Mouse (Mus musculus): Measurements from ENCODE around the gene C5ar2. TPM values are rescaled to one million over a fixed set of nuclear protein-coding genes. Genes with fewer than 3 reads are reported as not detected.

C5ar2 gene
- polyA plus RNA-seq, 1 experiment from 2014 or later: 0.27 TPM

DNA sequence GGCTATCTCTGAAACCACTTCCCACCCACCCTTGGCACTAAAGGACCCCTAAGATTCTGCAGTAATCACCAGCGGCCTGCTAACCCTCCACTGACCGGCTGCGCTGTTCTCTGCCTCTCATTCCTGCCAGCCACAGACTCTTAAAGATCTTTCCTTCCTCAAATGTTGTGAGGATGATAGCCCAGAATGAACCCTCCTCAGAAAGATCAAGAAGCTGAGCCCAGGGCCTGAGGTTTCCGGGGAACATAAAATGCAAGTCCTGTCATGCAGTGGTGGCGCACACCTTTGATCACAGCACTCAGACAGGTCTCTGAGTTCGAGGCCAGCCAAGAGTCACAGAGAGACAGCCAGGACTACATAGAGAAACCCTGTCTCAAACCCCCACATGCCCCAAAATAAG lies 1.8 kb downstream of the C5ar2 start:
- Histone ChIP-seq H3K4me3 (ENCODE audit: low read depth, low read length) (no peak overlapping the region), H3K27me3 (ENCODE audit: control insufficient read depth, insufficient read depth, low read length) (no peaks in the 10 kb centered on the region), H3K4me2 (replicated peaks; ENCODE audit: low read depth, low read length) (no peak overlapping the region), H3K9ac (replicated peaks; ENCODE audit: low read depth, low read length) (no peak overlapping the region), H3K27ac (ENCODE audit: low read length) (no peak overlapping the region), H3K36me3 (ENCODE audit: control insufficient read depth, insufficient read depth, low read length) (no peaks in the 10 kb centered on the region), H3K9me3 (ENCODE audit: control insufficient read depth, low read depth, low read length) (no peaks in the 10 kb centered on the region), H3K4me1 (ENCODE audit: control insufficient read depth, insufficient read depth, low read length) (no peaks in the 10 kb centered on the region)
- ATAC-seq (ENCODE audit: insufficient number of reproducible peaks, insufficient read depth, low FRiP score, low read depth): no peak
- WGBS: 84% methylated on average over 6 of the region's 6 CpGs

DNA sequence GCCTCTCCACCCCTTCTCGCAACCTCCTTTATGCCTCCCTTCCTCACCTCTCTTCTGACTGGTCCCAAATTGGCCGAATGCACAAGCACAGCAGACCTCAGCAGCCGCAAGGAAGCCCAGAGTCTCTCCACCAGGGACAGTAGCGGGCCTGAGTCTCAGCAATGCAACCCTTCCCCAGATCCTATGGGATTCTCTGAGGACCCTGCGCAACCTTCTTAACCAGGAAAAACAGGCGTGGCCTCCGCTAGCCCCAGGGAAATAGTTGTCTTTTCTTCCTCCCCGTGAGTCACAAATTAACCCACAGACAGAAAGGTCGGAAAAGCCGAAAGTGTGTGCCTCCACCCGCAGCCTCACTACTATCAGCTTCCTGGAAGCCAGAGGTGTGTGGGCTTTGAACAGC lies 2.2 kb downstream of the C5ar2 start:
- Histone ChIP-seq H3K27ac (ENCODE audit: low read length) (no peak overlapping the region), H3K4me1 (ENCODE audit: control insufficient read depth, insufficient read depth, low read length) (no peaks in the 10 kb centered on the region), H3K4me3 (ENCODE audit: low read depth, low read length) (no peak overlapping the region), H3K9me3 (ENCODE audit: control insufficient read depth, low read depth, low read length) (no peaks in the 10 kb centered on the region), H3K4me2 (replicated peaks; ENCODE audit: low read depth, low read length) (no peak overlapping the region), H3K36me3 (ENCODE audit: control insufficient read depth, insufficient read depth, low read length) (no peaks in the 10 kb centered on the region), H3K9ac (replicated peaks; ENCODE audit: low read depth, low read length) (no peak overlapping the region), H3K27me3 (ENCODE audit: control insufficient read depth, insufficient read depth, low read length) (no peaks in the 10 kb centered on the region)
- no peak for ATAC-seq (ENCODE audit: insufficient number of reproducible peaks, insufficient read depth, low FRiP score, low read depth)
- WGBS: 57% methylated on average over 11 of the region's 11 CpGs

DNA sequence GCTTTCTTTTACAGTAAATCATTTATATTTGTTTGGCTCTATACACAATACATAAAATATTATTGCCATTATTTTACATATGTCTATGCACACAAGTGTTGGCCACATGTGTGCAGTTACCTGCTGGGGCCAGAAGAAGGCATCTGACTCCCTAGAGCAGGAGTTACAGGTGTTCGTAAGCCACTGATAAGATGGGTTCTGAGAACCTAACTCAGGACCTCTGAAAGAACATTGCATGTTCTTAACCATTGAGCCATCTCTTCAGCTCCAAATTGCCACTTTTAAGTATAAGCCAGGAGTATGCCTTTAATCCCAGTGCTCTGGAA lies 3.0 kb downstream of the C5ar2 start:
- WGBS: 92% methylated on average over 1 of the region's 1 CpGs
- Histone ChIP-seq H3K4me3 (ENCODE audit: low read depth, low read length) (no peak overlapping the region), H3K4me1 (ENCODE audit: control insufficient read depth, insufficient read depth, low read length) (no peaks in the 10 kb centered on the region), H3K9me3 (ENCODE audit: control insufficient read depth, low read depth, low read length) (no peaks in the 10 kb centered on the region), H3K36me3 (ENCODE audit: control insufficient read depth, insufficient read depth, low read length) (no peaks in the 10 kb centered on the region), H3K4me2 (replicated peaks; ENCODE audit: low read depth, low read length) (no peak overlapping the region), H3K9ac (replicated peaks; ENCODE audit: low read depth, low read length) (no peak overlapping the region), H3K27ac (ENCODE audit: low read length) (no peak overlapping the region), H3K27me3 (ENCODE audit: control insufficient read depth, insufficient read depth, low read length) (no peaks in the 10 kb centered on the region)
- no peak for ATAC-seq (ENCODE audit: insufficient number of reproducible peaks, insufficient read depth, low FRiP score, low read depth)

DNA sequence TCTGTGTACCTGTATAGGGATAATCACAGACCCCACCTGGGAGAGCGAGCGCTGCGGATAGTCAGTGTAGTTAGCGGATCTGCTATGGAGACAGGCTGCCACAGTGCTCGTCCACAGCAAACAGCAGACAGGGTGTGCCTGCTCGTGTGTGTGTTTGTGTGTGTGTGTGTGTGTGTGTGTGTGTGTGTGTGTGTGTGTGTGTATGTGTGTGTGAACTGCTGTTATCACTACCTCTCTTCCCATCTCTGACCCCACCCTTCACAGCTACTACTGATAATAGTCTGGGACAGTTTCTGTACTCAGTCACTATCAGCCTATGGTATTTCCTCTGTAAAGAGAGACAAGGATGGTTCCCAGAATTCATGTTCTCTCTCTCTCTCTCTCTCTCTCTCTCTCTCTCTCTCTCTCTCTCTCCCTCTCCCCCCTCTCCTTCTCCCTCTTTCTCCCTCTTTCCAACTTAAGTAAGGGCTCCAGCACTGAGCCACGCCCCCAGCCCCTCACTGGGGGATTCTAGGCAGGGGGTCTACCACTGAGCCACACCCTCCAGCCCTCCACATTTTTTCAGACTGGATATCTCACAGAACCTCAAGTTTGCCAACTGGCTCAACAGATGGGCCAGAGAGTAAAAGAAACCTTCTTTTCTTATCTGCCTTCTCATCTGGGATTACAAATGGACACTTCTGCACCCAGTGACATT lies 3.5 kb downstream of the C5ar2 start:
- no peak overlapping the region for H3K4me3 ChIP-seq (ENCODE audit: low read depth, low read length)
- 71% methylated on average over 7 of the region's 7 CpGs for WGBS
- ATAC-seq (ENCODE audit: insufficient number of reproducible peaks, insufficient read depth, low FRiP score, low read depth): no peak

DNA sequence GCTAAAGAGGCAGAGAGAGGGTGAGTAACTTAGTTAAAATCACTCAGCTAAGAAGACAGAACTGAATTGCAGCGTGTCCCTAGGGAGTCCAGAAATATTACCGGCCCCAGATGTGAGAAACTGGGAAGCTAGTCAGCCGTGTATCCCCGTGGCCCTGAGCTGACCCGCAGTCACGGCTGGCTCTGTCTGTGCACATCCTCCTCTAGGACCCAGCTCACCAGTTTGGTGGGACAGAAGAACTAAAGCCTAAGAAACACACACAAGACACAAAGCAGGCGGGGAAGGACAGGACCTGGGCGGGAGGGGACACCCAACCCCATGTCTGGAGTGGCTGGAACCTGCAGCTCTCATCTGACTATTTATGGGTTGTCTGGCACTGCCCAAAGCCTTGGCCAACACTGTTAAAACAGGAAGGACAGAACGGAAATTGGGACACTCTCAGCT lies 4.4 kb downstream of the C5ar2 start:
- ATAC-seq (ENCODE audit: insufficient number of reproducible peaks, insufficient read depth, low FRiP score, low read depth): no peak
- H3K9ac ChIP-seq (replicated peaks; ENCODE audit: low read depth, low read length): no peak overlapping the region
- no peaks in the 10 kb centered on the region for H3K27me3 ChIP-seq (ENCODE audit: control insufficient read depth, insufficient read depth, low read length)
- H3K36me3 ChIP-seq (ENCODE audit: control insufficient read depth, insufficient read depth, low read length): no peaks in the 10 kb centered on the region
- no peak overlapping the region for H3K4me3 ChIP-seq (ENCODE audit: low read depth, low read length)
- WGBS: 59% methylated on average over 9 of the region's 9 CpGs
- H3K4me2 ChIP-seq (replicated peaks; ENCODE audit: low read depth, low read length): no peak overlapping the region
- no peaks in the 10 kb centered on the region for H3K9me3 ChIP-seq (ENCODE audit: control insufficient read depth, low read depth, low read length)
- no peak overlapping the region for H3K27ac ChIP-seq (ENCODE audit: low read length)
- no peaks in the 10 kb centered on the region for H3K4me1 ChIP-seq (ENCODE audit: control insufficient read depth, insufficient read depth, low read length)

More for the DNA sequence above, 3.5 kb downstream of the C5ar2 start:
- Histone ChIP-seq H3K27ac (ENCODE audit: low read length) (no peak overlapping the region), H3K4me2 (replicated peaks; ENCODE audit: low read depth, low read length) (no peak overlapping the region), H3K4me1 (ENCODE audit: control insufficient read depth, insufficient read depth, low read length) (no peaks in the 10 kb centered on the region), H3K9me3 (ENCODE audit: control insufficient read depth, low read depth, low read length) (no peaks in the 10 kb centered on the region), H3K9ac (replicated peaks; ENCODE audit: low read depth, low read length) (no peak overlapping the region), H3K36me3 (ENCODE audit: control insufficient read depth, insufficient read depth, low read length) (no peaks in the 10 kb centered on the region), H3K27me3 (ENCODE audit: control insufficient read depth, insufficient read depth, low read length) (no peaks in the 10 kb centered on the region)

DNA sequence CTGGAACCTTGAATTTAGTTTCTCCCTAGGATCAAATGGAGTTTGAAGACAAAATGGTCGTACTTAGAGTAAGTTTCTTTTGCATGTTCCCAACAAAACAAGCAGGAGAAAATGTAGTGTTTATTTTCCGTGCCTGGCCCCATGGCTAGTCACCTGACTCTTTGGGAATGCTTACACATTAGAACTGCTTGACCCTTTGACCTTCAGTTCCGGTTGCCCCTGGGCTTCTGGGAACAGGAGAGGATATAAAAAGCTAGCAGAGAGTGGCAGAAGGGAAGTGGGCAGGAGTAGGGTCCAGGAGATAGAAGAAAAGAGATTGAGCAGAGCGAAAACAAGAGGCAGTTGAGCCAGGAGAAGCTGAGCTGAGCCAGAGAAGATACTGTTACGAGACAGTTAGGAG lies 14.1 kb downstream of the C5ar2 start:
- Histone ChIP-seq H3K4me1 (ENCODE audit: control insufficient read depth, insufficient read depth, low read length) (no peaks in the 10 kb centered on the region), H3K4me2 (replicated peaks; ENCODE audit: low read depth, low read length) (no peak overlapping the region), H3K4me3 (ENCODE audit: low read depth, low read length) (no peak overlapping the region), H3K9ac (replicated peaks; ENCODE audit: low read depth, low read length) (no peak overlapping the region), H3K27ac (ENCODE audit: low read length) (no peak overlapping the region), H3K27me3 (ENCODE audit: control insufficient read depth, insufficient read depth, low read length) (no peaks in the 10 kb centered on the region), H3K36me3 (ENCODE audit: control insufficient read depth, insufficient read depth, low read length) (no peaks in the 10 kb centered on the region), H3K9me3 (ENCODE audit: control insufficient read depth, low read depth, low read length) (no peaks in the 10 kb centered on the region)
- 33% methylated on average over 5 of the region's 5 CpGs for WGBS
- ATAC-seq (ENCODE audit: insufficient number of reproducible peaks, insufficient read depth, low FRiP score, low read depth): no peak

DNA sequence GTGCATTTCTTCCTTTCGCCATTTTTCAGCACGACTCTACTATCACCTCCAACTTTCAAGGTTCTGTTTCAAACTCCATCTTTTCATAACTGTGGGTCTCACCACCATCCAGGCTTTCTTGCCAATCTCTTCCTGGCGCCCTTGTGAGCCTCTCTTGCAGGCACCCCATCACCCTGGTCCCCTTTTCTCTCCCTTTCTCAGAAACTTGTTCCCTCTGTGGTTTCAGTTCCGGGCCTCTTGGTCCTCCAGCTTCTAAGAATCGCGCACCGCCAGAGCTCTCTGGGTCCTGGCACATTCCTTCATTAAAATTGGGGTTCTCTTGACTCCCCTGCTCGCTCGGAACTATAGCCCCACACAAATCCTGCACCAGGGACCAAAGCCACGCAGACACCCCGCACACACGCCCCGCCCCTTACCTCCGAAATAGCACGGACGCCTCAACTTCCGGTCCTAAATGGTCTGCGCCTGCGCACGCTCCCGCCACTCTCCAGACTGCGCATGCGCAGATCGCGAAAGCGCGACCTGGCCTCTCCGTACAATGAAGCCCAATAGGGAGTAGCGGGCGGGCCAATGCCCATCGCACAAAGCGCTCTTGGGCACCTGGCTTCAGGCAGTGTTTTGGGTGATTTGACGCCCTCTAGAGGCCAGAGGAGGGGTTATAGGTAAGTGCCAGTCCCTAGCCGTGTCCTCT lies 22.2 kb downstream of the C5ar2 start, which contains the start of gene Dhx34:
TSS of gene Dhx34 (minus strand) at position 456 of the 691 bp plus-strand sequence.
- H3K4me3 ChIP-seq (ENCODE audit: low read depth, low read length): peak within 1 kb of the TSS; percentile 60
- peak within 1 kb of the TSS; percentile 56 for H3K4me2 ChIP-seq (replicated peaks; ENCODE audit: low read depth, low read length)
- no peaks in the 10 kb centered on the region for H3K9me3 ChIP-seq (ENCODE audit: control insufficient read depth, low read depth, low read length)
- peaks cover 7% of the 10 kb centered on the region; the same call in 1 of the 2 replicates for H3K36me3 ChIP-seq (ENCODE audit: control insufficient read depth, insufficient read depth, low read length)
- no peaks in the 10 kb centered on the region for H3K4me1 ChIP-seq (ENCODE audit: control insufficient read depth, insufficient read depth, low read length)
- peak; percentile 96 for ATAC-seq (ENCODE audit: insufficient number of reproducible peaks, insufficient read depth, low FRiP score, low read depth)
- 1% methylated on average over 34 of the region's 34 CpGs for WGBS
- H3K27me3 ChIP-seq (ENCODE audit: control insufficient read depth, insufficient read depth, low read length): no peaks in the 10 kb centered on the region
- H3K27ac ChIP-seq (ENCODE audit: low read length): peak within 1 kb of the TSS; percentile 77
- H3K9ac ChIP-seq (replicated peaks; ENCODE audit: low read depth, low read length): peak within 1 kb of the TSS; percentile 77

DNA sequence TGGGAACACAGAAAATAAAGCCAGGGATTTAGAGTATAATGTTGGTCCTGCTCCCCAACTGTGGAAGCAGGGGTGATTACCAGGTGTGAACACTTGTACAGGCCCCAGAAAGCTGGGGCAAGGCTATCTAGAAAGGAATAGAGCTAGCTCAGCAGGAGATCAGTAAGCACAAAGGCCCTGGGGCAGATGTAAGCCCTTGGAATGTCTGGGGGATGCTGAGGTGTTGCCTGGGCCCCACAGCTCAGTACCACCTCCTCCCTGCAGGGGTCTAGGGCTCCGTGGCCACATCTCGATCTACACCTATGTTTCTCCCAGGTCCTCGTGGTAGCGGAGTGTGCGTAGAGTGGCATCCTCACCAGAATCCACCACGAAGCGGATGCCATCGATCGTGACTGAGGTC lies 30.0 kb downstream of the C5ar2 start:
- Histone ChIP-seq H3K4me1 (ENCODE audit: control insufficient read depth, insufficient read depth, low read length) (0 out of 2 replicates have a peak, but pooled peaks cover 3% of the 10 kb centered on the region), H3K4me3 (ENCODE audit: low read depth, low read length) (no peak overlapping the region), H3K4me2 (replicated peaks; ENCODE audit: low read depth, low read length) (no peak overlapping the region), H3K27ac (ENCODE audit: low read length) (no peak overlapping the region), H3K9me3 (ENCODE audit: control insufficient read depth, low read depth, low read length) (no peaks in the 10 kb centered on the region), H3K36me3 (ENCODE audit: control insufficient read depth, insufficient read depth, low read length) (peaks cover 52% of the 10 kb centered on the region), H3K27me3 (ENCODE audit: control insufficient read depth, insufficient read depth, low read length) (no peaks in the 10 kb centered on the region), H3K9ac (replicated peaks; ENCODE audit: low read depth, low read length) (no peak overlapping the region)
- WGBS: 89% methylated on average over 9 of the region's 9 CpGs
- no peak for ATAC-seq (ENCODE audit: insufficient number of reproducible peaks, insufficient read depth, low FRiP score, low read depth)
